Mouse (Mus musculus) frontal cortex, postnatal 25 days (tissue): Measurements from ENCODE around the gene Mxi1.

ENCODE experiments used
- DNase-seq, 2 experiments: peaks; one replicate each; pipeline ENCODE4 v3.0.0; 2022; ENCODE audit warnings: low spot score in 2 of 2

Gene Mxi1

GRCm38 (mm10) chr19:53299829-53300181, 10.5 kb upstream of the Mxi1 start:
- no peak for DNase-seq

DNA sequence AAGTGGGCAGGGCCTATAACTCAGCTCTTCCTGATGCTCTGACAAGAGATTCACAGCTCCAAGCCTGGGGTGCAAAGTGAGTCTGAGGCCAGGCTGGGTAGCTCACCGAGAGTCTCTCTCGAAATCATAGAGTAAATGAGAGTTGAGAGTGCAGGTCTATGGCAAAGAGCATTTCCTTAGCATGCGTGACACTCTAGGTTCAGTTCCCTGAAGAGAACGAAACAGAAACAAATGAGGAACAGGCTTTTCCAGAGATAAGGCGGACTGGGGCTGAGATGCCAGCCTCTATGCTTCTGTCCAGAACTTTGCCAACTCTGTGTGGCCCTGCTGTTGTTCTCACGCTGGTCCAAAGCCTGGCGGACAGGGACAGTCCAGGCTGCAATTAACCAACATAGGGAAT, 6.9 kb upstream of the Mxi1 start:
- DNase-seq: no peak

- no peak for DNase-seq
These were observed 4.7 kb upstream of the Mxi1 start for GRCm38 (mm10) chr19:53305621-53306020.

- no peak for DNase-seq
These were observed 3.6 kb upstream of the Mxi1 start for GRCm38 (mm10) chr19:53306706-53307105.

- no peak for DNase-seq
These were observed 3.1 kb upstream of the Mxi1 start for GRCm38 (mm10) chr19:53307219-53307618.

GRCm38 (mm10) chr19:53309631-53310030, 687 bp upstream of the Mxi1 start:
- DNase-seq: no peak

- no peak for DNase-seq
These were observed 629 bp downstream of the Mxi1 start for GRCm38 (mm10) chr19:53310771-53311523.

- no peak for DNase-seq
These were observed 1.4 kb downstream of the Mxi1 start for GRCm38 (mm10) chr19:53311524-53312335.

DNA sequence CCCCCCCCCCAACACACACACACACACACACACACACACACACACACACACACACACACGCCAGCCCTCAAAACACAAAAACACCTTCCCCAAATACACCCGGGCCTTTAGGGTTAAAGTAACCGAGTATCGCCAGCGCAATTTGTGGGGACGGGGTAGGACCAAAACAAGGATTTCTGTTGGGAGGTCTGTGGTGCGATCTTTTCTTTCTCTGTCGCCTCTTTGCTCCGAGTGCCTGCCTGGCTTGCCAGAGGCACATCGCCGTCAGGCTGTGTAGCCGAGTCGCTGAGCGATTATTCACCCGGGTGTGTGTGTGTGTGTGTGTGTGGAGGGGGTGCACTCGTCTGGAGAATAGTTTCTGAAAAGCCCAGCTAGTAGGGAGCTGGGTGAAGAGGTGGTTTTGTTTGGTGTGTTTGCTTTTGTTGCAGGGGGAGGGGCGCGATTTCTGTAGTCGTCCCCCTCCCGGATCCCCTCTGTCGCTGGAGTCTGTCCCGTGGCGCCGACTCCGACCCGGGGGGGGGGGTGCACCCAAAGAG, 2.1 kb downstream of the Mxi1 start:
- peak in 1 of 2 experiments; percentile 43 for DNase-seq

GRCm38 (mm10) chr19:53312951-53313683, 2.8 kb downstream of the Mxi1 start:
- peak; percentile 58 to 65 for DNase-seq

DNA sequence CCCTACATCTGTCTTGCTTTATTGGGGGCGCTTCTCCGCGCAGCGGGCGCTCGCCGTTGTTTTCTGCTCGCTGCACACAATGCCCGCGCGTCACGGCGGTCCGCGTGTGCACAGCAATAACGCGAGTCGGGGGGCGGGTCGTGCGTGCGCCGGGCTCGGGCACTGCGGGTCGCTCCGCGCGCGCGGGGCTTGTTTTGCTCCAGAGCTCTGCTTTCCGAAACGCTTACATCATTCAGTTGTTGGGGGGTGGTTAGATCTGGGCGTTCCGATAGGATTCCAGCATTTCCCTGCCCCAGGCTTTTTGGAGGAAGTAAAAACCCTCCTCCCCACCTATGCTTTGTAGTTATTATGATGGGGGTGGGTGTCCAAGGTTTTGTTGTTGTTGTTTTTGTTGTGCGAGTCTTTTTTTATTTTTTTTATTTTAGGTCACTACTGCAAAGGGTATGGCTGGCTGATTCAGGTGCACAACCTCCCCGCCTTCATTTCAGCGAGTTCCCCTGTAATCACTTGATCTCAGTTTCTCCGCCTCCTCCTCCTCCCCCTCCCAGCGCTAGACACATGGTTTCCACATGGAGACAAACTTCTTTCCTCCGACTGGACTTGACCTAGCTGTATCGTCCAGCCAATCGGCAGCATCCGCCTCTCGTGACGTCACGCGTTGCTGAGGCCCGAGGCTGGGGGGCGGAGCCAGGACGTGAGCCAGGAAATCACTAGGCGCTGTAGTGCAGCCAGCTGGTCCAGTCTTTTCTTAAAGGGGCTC, 3.5 kb downstream of the Mxi1 start:
- DNase-seq: peak; percentile 100

DNA sequence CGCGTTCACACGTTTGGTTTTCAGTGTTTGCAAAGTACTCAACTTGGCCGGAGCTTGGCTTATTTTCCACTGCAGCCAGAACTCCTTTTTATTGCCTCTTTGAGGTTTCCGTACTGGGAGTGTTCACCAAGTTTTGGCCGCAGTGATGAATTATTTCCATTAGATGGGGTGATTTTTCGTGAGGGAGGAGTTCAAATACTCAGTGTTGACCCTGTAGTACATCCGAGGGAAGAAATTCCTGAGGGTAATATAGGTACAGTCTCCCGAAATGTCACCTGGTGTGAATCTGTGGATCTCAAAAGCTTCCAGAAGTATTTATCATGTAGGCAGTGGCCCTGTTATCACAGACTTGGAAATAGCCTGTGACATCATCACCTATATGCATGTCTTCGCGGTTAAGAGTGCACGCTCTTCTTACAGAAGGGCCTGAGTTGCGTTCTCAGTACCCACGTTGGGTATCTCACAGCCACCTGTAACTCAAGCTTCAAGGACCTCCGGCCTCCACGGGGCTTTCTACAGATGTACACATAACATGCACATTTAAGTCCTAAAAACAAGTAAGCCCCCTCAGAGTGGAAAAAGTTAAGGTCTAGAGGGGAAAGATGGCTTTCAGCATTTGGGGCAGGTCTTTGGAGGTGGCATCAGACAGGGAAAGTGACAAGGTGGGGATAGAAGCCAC, 4.4 kb downstream of the Mxi1 start:
- DNase-seq: no peak

GRCm38 (mm10) chr19:53315209-53315654, 4.9 kb downstream of the Mxi1 start:
- no peak for DNase-seq

- DNase-seq: no peak
These were observed 5.8 kb downstream of the Mxi1 start for GRCm38 (mm10) chr19:53316105-53316504.

GRCm38 (mm10) chr19:53316963-53317362, 6.6 kb downstream of the Mxi1 start:
- no peak for DNase-seq

DNA sequence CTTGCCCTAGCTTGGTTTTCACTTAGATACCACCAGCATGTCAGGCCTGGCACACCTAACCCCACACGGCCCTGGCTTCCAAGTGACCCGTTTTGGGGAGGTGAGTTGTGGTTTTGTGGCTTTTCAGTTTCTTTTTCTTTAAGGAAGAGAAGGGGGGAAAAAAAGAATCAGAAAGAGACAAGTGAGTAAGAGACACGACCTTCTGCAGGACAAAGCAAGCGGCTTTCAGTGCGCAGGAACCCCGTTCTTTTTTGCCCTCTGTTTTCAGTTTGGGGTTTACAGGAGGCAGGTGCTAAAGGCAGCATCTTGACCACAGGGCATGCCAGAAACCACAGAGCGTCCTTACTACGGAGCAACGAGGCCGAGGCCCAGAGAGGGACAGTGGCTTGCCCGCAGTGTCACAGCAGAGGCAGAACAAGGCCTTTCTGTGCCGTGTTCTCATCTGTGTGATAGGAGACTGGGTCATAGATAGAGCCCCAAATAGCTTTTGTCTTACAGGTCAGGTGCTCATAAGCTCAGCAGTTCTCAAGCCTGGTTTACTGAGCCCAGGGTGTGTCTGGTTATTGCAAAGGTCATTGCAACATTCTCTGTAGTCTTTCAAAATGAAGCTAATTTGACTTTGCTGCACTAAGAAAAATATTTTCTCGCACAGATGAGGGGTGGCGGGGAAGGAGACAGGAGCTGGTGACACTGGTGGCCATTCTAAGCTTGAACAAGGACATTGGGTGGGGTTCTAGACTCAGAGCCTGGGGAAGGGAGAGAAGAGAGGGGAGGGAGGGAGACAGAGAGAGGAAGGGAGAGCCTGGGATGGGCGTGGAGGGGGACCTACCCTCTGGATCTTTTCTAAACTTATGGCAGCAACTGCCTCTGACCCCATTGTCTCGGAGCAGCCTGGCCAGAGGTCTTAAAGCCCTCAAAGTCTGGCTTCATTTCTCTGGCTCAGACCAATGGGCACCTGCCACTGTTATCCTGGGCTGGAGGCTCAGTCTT, 8.1 kb downstream of the Mxi1 start:
- DNase-seq: no peak

DNA sequence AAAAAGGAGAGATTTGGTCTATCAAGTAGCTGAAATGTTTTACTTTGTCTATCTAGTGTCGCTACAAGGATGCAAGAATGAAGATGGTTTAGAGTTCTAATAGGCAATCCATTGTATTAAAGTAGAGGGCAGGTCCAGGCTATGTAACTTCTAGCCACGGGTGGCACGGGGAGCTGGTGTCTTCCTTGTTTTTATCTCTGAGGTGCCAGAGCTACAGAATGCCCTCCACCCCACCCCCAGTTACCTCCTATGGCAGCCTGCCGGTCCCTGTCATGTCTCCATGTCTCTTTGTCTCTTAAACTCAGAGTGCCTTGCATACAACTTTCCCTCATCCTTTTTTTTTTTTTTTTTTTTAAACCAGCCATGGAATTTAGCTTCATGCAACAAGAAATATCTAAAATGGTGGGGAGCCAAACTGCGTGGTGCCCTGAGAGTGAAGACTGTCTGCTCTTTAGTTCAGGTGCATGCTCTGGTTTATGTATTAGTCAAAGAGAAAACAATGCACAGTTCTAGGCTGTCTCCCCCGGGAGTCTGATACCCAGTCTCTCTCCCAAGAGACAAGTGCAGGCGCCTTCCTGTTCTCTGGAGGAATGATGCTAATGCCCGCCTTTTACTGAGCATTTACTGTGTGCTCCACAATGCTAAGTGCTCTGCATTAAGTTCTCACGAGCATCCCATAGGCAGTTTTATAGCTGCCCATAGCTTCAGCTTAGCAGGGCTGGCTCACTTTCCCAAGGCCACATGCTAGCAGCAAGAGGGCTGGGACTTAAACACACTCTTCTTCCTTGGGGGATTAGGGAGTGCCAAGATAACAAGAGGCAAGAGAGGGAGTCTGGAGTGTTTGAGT, 10.2 kb downstream of the Mxi1 start:
- no peak for DNase-seq

GRCm38 (mm10) chr19:53321273-53321672, 11.0 kb downstream of the Mxi1 start:
- no peak for DNase-seq
